Mouse (Mus musculus): Measurements from ENCODE around the gene Dus3l. TPM values are rescaled to one million over a fixed set of nuclear protein-coding genes. Genes with fewer than 3 reads are reported as not detected.

Gene Dus3l
- polyA plus RNA-seq, 1 experiment from 2014 or later, result 41.9 TPM

- WGBS, result 34% methylated on average over 5 of the region's 5 CpGs
- no peak overlapping the region for H3K9ac ChIP-seq (ENCODE audit: low read length)
- H3K27ac ChIP-seq (ENCODE audit: low read length), result no peak overlapping the region
- no peak overlapping the region for H3K4me2 ChIP-seq (ENCODE audit: low read depth, low read length)
- H3K9me3 ChIP-seq (replicated peaks; ENCODE audit: control insufficient read depth, low read length), result no peaks in the 10 kb centered on the region
- H3K4me3 ChIP-seq (replicated peaks; ENCODE audit: low read length), result no peak overlapping the region
- no peak for ATAC-seq (ENCODE audit: insufficient read depth, low FRiP score)
- no peaks in the 10 kb centered on the region for H3K36me3 ChIP-seq (ENCODE audit: control insufficient read depth, insufficient read depth, low read length)
- 0 out of 2 replicates have a peak, but pooled peaks cover 5% of the 10 kb centered on the region for H3K4me1 ChIP-seq (ENCODE audit: control insufficient read depth, insufficient read depth, low read length)
- no peaks in the 10 kb centered on the region for H3K27me3 ChIP-seq (ENCODE audit: control insufficient read depth, insufficient read depth, low read length)
Measured at GRCm38 (mm10) chr17:56744173-56744572, 20.4 kb upstream of the Dus3l start.

GRCm38 (mm10) chr17:56751404-56752072, 13.0 kb upstream of the Dus3l start:
- 26% methylated on average over 71 of the region's 71 CpGs for WGBS
- Histone ChIP-seq H3K9me3 (replicated peaks; ENCODE audit: control insufficient read depth, low read length) (no peaks in the 10 kb centered on the region), H3K4me3 (replicated peaks; ENCODE audit: low read length) (peak overlapping the region; percentile 36), H3K36me3 (ENCODE audit: control insufficient read depth, insufficient read depth, low read length) (no peaks in the 10 kb centered on the region), H3K27ac (ENCODE audit: low read length) (no peak overlapping the region), H3K4me1 (ENCODE audit: control insufficient read depth, insufficient read depth, low read length) (peaks cover 5% of the 10 kb centered on the region; the same call in 1 of the 2 replicates), H3K9ac (ENCODE audit: low read length) (peak overlapping the region; percentile 65), H3K27me3 (ENCODE audit: control insufficient read depth, insufficient read depth, low read length) (peaks cover 47% of the 10 kb centered on the region), H3K4me2 (ENCODE audit: low read depth, low read length) (peak overlapping the region; percentile 50)
- ATAC-seq (ENCODE audit: insufficient read depth, low FRiP score), result peak; percentile 65

GRCm38 (mm10) chr17:56753452-56753851, 11.1 kb upstream of the Dus3l start:
- Histone ChIP-seq H3K9me3 (replicated peaks; ENCODE audit: control insufficient read depth, low read length) (no peaks in the 10 kb centered on the region), H3K4me2 (ENCODE audit: low read depth, low read length) (no peak overlapping the region), H3K27me3 (ENCODE audit: control insufficient read depth, insufficient read depth, low read length) (peaks cover 49% of the 10 kb centered on the region), H3K4me1 (ENCODE audit: control insufficient read depth, insufficient read depth, low read length) (peaks cover 19% of the 10 kb centered on the region), H3K9ac (ENCODE audit: low read length) (no peak overlapping the region), H3K27ac (ENCODE audit: low read length) (no peak overlapping the region), H3K4me3 (replicated peaks; ENCODE audit: low read length) (no peak overlapping the region), H3K36me3 (ENCODE audit: control insufficient read depth, insufficient read depth, low read length) (no peaks in the 10 kb centered on the region)
- no peak for ATAC-seq (ENCODE audit: insufficient read depth, low FRiP score)
- WGBS, result 25% methylated on average over 15 of the region's 15 CpGs

- no peak for ATAC-seq (ENCODE audit: insufficient read depth, low FRiP score)
- H3K27ac ChIP-seq (ENCODE audit: low read length), result no peak overlapping the region
- no peaks in the 10 kb centered on the region for H3K9me3 ChIP-seq (replicated peaks; ENCODE audit: control insufficient read depth, low read length)
- 18% methylated on average over 36 of the region's 36 CpGs for WGBS
- peak overlapping the region; percentile 32; the same call in 1 of the 2 replicates for H3K9ac ChIP-seq (ENCODE audit: low read length)
- H3K4me1 ChIP-seq (ENCODE audit: control insufficient read depth, insufficient read depth, low read length), result peaks cover 19% of the 10 kb centered on the region
- H3K4me3 ChIP-seq (replicated peaks; ENCODE audit: low read length), result peak overlapping the region; percentile 9; the same call in 1 of the 2 replicates
- H3K4me2 ChIP-seq (ENCODE audit: low read depth, low read length), result peak overlapping the region; percentile 33; the same call in 1 of the 2 replicates
- peaks cover 49% of the 10 kb centered on the region for H3K27me3 ChIP-seq (ENCODE audit: control insufficient read depth, insufficient read depth, low read length)
- H3K36me3 ChIP-seq (ENCODE audit: control insufficient read depth, insufficient read depth, low read length), result no peaks in the 10 kb centered on the region
Measured at GRCm38 (mm10) chr17:56754271-56755185, 10.0 kb upstream of the Dus3l start.

- ATAC-seq (ENCODE audit: insufficient read depth, low FRiP score), result peak; percentile 14; the same call in 1 of the 2 replicates
- no peaks in the 10 kb centered on the region for H3K9me3 ChIP-seq (replicated peaks; ENCODE audit: control insufficient read depth, low read length)
- H3K9ac ChIP-seq (ENCODE audit: low read length), result peak overlapping the region; percentile 85
- peaks cover 46% of the 10 kb centered on the region for H3K27me3 ChIP-seq (ENCODE audit: control insufficient read depth, insufficient read depth, low read length)
- H3K36me3 ChIP-seq (ENCODE audit: control insufficient read depth, insufficient read depth, low read length), result no peaks in the 10 kb centered on the region
- WGBS, result under 1% methylated on average over 51 of the region's 51 CpGs
- H3K27ac ChIP-seq (ENCODE audit: low read length), result no peak overlapping the region
- peaks cover 23% of the 10 kb centered on the region for H3K4me1 ChIP-seq (ENCODE audit: control insufficient read depth, insufficient read depth, low read length)
- H3K4me2 ChIP-seq (ENCODE audit: low read depth, low read length), result peak overlapping the region; percentile 100
- H3K4me3 ChIP-seq (replicated peaks; ENCODE audit: low read length), result peak overlapping the region; percentile 63
Measured at GRCm38 (mm10) chr17:56756703-56757399, 7.7 kb upstream of the Dus3l start.

DNA sequence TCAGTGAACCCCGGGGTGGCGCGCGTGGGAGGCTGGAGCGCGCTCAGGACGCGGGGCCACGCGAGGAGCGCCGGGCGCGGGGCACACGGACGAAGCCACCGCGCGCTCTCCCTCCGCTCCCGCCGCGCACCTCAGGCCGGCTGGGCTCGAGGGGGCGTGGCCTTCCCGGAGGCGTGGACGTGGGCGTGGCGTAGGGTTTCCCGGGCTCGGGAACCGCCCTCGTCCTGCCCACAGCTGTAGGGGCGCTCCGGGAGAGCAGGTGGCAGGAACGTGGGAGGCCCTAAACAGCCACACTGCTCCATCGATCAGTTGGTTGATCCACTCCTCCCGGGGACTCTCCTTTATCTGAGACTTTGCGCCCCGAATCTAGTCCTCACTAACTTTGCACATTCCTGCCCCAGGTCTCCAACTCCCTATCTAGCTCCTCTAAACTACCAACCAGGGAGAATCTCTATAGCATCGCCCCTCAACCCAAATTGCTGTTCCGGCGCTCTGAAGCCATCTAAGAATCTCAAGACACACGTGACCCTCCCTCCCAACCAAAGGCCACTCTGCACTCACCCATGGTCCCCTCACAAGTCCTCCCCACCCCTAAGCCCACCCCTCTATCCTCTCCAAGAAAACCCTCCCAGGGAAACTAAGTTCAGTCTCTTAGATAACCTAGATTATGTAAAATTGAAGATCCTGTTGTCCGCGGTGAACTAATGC, 7.0 kb upstream of the Dus3l start, which contains the start of gene Nrtn:
Nrtn (minus strand) TSS at position 115 of the 708 bp plus-strand sequence.
- H3K4me2 ChIP-seq (ENCODE audit: low read depth, low read length), result peak within 1 kb of the TSS; percentile 100
- H3K9ac ChIP-seq (ENCODE audit: low read length), result peak within 1 kb of the TSS; percentile 85
- H3K4me3 ChIP-seq (replicated peaks; ENCODE audit: low read length), result peak within 1 kb of the TSS; percentile 63
- no peaks in the 10 kb centered on the region for H3K9me3 ChIP-seq (replicated peaks; ENCODE audit: control insufficient read depth, low read length)
- peak; percentile 77 for ATAC-seq (ENCODE audit: insufficient read depth, low FRiP score)
- no peaks in the 10 kb centered on the region for H3K36me3 ChIP-seq (ENCODE audit: control insufficient read depth, insufficient read depth, low read length)
- H3K4me1 ChIP-seq (ENCODE audit: control insufficient read depth, insufficient read depth, low read length), result peaks cover 27% of the 10 kb centered on the region
- WGBS, result under 1% methylated on average over 48 of the region's 48 CpGs
- no peak within 1 kb of the TSS for H3K27ac ChIP-seq (ENCODE audit: low read length)
- peaks cover 38% of the 10 kb centered on the region for H3K27me3 ChIP-seq (ENCODE audit: control insufficient read depth, insufficient read depth, low read length)

GRCm38 (mm10) chr17:56758132-56758531, 6.4 kb upstream of the Dus3l start:
- Histone ChIP-seq H3K4me3 (replicated peaks; ENCODE audit: low read length) (peak overlapping the region; percentile 63; the same call in 1 of the 2 replicates), H3K27me3 (ENCODE audit: control insufficient read depth, insufficient read depth, low read length) (peaks cover 33% of the 10 kb centered on the region)
- ATAC-seq (ENCODE audit: insufficient read depth, low FRiP score), result no peak

DNA sequence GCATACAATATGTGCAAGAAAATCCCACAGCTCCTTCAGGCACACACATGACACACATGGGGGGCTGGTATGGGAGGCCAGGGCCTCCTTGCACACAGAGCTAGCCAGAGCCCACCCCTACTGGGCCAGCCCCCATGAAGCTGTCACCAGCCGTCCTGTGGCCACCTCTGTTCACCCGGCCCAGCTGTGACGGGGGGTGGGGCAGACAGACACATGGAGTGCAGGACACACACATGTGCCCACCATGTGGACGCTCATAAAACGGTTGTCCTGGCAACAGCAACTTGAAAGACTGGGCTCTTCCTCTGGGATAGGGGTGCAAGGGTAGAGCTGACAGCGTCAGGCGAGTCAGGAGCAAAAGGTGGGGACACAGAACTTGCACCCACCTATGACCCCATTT, 5.3 kb upstream of the Dus3l start:
- 58% methylated on average over 7 of the region's 7 CpGs for WGBS
- no peak for ATAC-seq (ENCODE audit: insufficient read depth, low FRiP score)

More at GRCm38 (mm10) chr17:56758132-56758531, 6.4 kb upstream of the Dus3l start:
- H3K9me3 ChIP-seq (replicated peaks; ENCODE audit: control insufficient read depth, low read length), result no peaks in the 10 kb centered on the region
- peak overlapping the region; percentile 11; the same call in 1 of the 2 replicates for H3K9ac ChIP-seq (ENCODE audit: low read length)
- peak overlapping the region; percentile 100 for H3K4me2 ChIP-seq (ENCODE audit: low read depth, low read length)
- no peak overlapping the region for H3K27ac ChIP-seq (ENCODE audit: low read length)
- WGBS, result 5% methylated on average over 12 of the region's 12 CpGs
- peaks cover 33% of the 10 kb centered on the region for H3K4me1 ChIP-seq (ENCODE audit: control insufficient read depth, insufficient read depth, low read length)
- no peaks in the 10 kb centered on the region for H3K36me3 ChIP-seq (ENCODE audit: control insufficient read depth, insufficient read depth, low read length)

More for the DNA sequence above, 5.3 kb upstream of the Dus3l start:
- H3K4me1 ChIP-seq (ENCODE audit: control insufficient read depth, insufficient read depth, low read length), result peaks cover 34% of the 10 kb centered on the region
- H3K9ac ChIP-seq (ENCODE audit: low read length), result no peak overlapping the region
- peaks cover 23% of the 10 kb centered on the region for H3K27me3 ChIP-seq (ENCODE audit: control insufficient read depth, insufficient read depth, low read length)
- no peak overlapping the region for H3K4me2 ChIP-seq (ENCODE audit: low read depth, low read length)
- no peak overlapping the region for H3K4me3 ChIP-seq (replicated peaks; ENCODE audit: low read length)
- H3K9me3 ChIP-seq (replicated peaks; ENCODE audit: control insufficient read depth, low read length), result no peaks in the 10 kb centered on the region
- H3K27ac ChIP-seq (ENCODE audit: low read length), result no peak overlapping the region
- no peaks in the 10 kb centered on the region for H3K36me3 ChIP-seq (ENCODE audit: control insufficient read depth, insufficient read depth, low read length)

All from stomach, embryonic 16.5 days (tissue).